Mouse (Mus musculus) lung, embryonic 16.5 days (tissue): ENCODE results near the gene Erfe. TPM values are rescaled to one million over a fixed set of nuclear protein-coding genes. Genes with fewer than 3 reads are reported as not detected.

ENCODE experiments used
- ATAC-seq: fragments of 200-750 bp; cut with Nextera tagmentation; 2 replicates; pipeline ENCODE4 v1.8.0; 2017; ENCODE audit warnings: low read depth, mild to moderate bottlenecking, moderate library complexity
- H3K27ac ChIP-seq: fragments of 300-500 bp; sonication (generic); 2 replicates; pipeline ENCODE4 v1.5.1; 2014; ENCODE audit warnings: mild to moderate bottlenecking, control low read depth, low read length
- H3K27me3 ChIP-seq: fragments of 300-500 bp; sonication (generic); 2 replicates; pipeline ENCODE4 v1.6.1; 2014; ENCODE audit warnings: low read depth, low read length, mixed read lengths; ENCODE audit not compliant: control insufficient read depth, insufficient read depth
- H3K36me3 ChIP-seq: fragments of 300-500 bp; sonication (generic); 2 replicates; pipeline ENCODE4 v1.6.1; 2014; ENCODE audit warnings: low read length; ENCODE audit not compliant: control insufficient read depth, insufficient read depth
- H3K4me1 ChIP-seq: fragments of 300-500 bp; sonication (generic); replicated peaks from 2 replicates; pipeline ENCODE4 v1.6.1; 2014; ENCODE audit warnings: low read length, mixed read lengths; ENCODE audit not compliant: control insufficient read depth, insufficient read depth
- H3K4me2 ChIP-seq: fragments of 300-500 bp; sonication (generic); 2 replicates; pipeline ENCODE4 v1.6.1; 2014; ENCODE audit warnings: low read depth, low read length, control low read depth
- H3K4me3 ChIP-seq: fragments of 300-500 bp; sonication (generic); 2 replicates; pipeline ENCODE4 v1.5.1; 2014; ENCODE audit warnings: mild to moderate bottlenecking, low read length, control low read depth
- H3K9ac ChIP-seq: fragments of 300-500 bp; sonication (generic); 2 replicates; pipeline ENCODE4 v1.6.1; 2014; ENCODE audit warnings: low read length, control low read depth
- H3K9me3 ChIP-seq: fragments of 300-500 bp; sonication (generic); 2 replicates; pipeline ENCODE4 v1.6.1; 2016; ENCODE audit warnings: low read length; ENCODE audit not compliant: control insufficient read depth
- WGBS: fragments of 180-500 bp; shearing (Covaris S2); extraction: QIAGEN DNeasy Blood & Tissue Kit; methylation state at CpG from one replicate; pipeline ENCODE4 v1.1.7; 2014; 5-methylcytosine and 5-hydroxymethylcytosine counted together
- polyA plus RNA-seq: library from polyadenylated mRNA; unstranded; fragments of >200 nt; fragmentation: Nextera tagmentation; extraction: Ambion mirVana; gene quantifications from 2 replicates; pipeline ENCODE4 v1.2.1, GENCODE M21; 2015

Erfe gene
- polyA plus RNA-seq, 1 experiment from 2014 or later, result 1.6 TPM

DNA sequence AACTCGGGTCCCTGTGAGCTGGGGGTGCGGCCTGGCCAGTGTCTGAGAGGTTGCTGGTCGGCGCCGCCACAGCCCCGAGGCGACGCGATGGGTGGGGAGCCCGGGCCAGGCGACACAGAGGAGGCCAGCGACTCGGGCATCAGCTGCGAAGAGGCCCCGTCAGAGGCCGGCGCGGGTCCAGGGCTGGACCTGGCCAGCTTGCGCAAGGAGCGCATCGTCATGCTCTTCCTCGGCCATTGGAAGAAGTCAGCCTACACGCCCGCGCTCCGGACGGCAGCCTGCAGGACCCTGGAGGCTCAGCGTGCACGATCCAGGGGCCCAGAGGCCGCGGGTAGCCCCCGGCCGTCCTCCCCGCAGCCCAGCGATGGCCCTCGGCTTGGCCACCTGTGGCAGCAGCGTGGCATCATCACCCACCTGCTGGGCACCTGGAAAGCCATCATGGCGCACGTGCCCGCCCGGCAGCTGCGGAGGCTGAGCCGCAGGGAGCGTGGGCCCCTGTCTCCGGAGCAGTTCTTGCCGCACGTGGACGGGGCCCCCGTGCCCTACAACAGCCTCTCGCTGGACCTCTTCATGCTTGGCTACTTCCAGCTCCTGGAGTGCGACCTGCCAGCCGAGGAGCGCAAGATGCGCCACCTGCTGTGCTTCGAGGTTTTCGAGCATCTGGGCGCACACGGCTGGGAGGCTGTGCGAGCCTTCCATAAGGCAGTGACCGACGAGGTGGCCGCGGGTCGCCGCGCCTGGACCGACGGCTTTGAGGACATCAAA is 21.1 kb upstream of the Erfe start:
- H3K36me3 ChIP-seq, result no peaks in the 10 kb centered on the region
- H3K4me1 ChIP-seq, result no peaks in the 10 kb centered on the region; the same call in 1 of the 2 replicates
- no peaks in the 10 kb centered on the region for H3K9me3 ChIP-seq
- H3K27me3 ChIP-seq, result peaks cover 40% of the 10 kb centered on the region
- no peak overlapping the region for H3K27ac ChIP-seq
- 3% methylated on average over 64 of the region's 68 CpGs for WGBS
- peak; percentile 21; the same call in 1 of the 2 replicates for ATAC-seq
- peak overlapping the region; percentile 31 for H3K4me3 ChIP-seq
- no peak overlapping the region for H3K9ac ChIP-seq
- H3K4me2 ChIP-seq, result peak overlapping the region; percentile 42

DNA sequence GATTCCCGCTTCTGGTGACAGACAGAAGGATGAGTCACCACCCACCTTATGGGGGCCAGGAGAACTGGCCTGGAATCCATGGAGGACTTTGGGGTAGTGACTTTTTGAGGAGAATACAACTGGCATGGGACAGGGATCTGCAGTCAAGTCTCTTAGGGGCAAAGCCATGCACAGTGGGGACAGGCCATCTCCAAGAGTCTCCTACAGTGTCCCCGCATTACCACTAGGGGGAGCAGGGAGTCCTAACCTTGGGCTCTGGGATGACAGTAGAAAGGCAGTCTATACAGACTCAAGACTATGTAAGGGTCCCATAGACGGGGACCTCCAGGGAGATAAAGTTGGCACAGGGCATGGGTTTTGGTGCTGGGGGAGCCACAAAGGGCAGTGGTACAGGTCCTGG is 19.3 kb upstream of the Erfe start:
- H3K4me3 ChIP-seq, result no peak overlapping the region

DNA sequence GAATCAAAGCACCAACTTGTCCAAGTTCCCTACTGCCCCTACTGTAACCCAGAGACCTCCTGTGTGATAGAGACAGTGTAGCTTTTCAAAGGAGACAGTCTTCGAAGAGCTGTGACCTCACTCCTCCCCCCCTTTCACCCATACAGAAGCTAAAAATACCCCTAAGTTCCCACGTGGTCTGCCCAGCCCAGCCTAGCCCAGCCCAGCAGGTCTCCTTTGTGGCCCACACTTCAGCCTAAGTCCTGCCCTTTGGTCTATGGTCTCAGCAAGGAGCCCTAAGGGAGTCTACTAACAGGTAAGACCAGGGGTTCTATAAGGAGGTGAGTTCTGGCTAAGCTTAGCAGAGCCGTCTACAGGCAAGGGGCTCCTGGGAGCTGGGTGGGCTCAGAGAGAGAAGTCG is 15.4 kb upstream of the Erfe start, which contains the start of gene Klhl30:
Gene Klhl30, plus strand, starts transcription at position 176 of the 400 bp plus-strand sequence.
- Histone ChIP-seq H3K9me3 (no peaks in the 10 kb centered on the region), H3K4me2 (no peak within 1 kb of the TSS), H3K4me1 (no peaks in the 10 kb centered on the region), H3K4me3 (no peak within 1 kb of the TSS), H3K36me3 (no peaks in the 10 kb centered on the region), H3K27me3 (peaks cover 10% of the 10 kb centered on the region), H3K9ac (no peak within 1 kb of the TSS), H3K27ac (no peak within 1 kb of the TSS)
- 49% methylated on average over 4 of the region's 4 CpGs for WGBS
- no peak for ATAC-seq

More for the DNA sequence above, 19.3 kb upstream of the Erfe start:
- Histone ChIP-seq H3K4me1 (no peaks in the 10 kb centered on the region; the same call in 1 of the 2 replicates), H3K9me3 (no peaks in the 10 kb centered on the region), H3K9ac (no peak overlapping the region), H3K36me3 (no peaks in the 10 kb centered on the region), H3K4me2 (no peak overlapping the region), H3K27me3 (peaks cover 40% of the 10 kb centered on the region), H3K27ac (no peak overlapping the region)
- 37% methylated on average over 3 of the region's 3 CpGs for WGBS
- ATAC-seq, result peak; percentile 69

DNA sequence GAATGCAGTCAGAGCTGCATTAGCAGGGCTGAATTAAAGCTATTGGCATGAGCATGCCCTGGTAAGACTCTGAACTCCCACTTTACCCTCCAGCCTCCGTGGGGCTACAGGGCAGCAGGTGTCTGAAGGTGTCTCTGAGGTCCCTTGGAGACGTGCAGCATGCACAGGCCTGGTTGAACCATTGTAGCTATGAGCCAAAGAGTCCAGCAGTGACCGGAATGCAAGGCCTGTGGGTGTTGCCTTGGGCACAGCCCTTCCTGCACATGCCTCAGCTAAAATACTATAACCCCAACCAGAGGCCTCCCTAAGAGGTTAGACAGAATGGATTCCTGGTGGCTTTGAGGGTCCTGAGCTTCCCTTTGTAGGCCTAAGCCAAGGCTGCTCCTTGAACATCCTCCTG is 15.0 kb upstream of the Erfe start:
- H3K4me3 ChIP-seq, result no peak overlapping the region
- no peak for ATAC-seq
- H3K27me3 ChIP-seq, result peaks cover 6% of the 10 kb centered on the region
- no peaks in the 10 kb centered on the region for H3K9me3 ChIP-seq
- H3K4me2 ChIP-seq, result no peak overlapping the region
- no peak overlapping the region for H3K27ac ChIP-seq
- H3K4me1 ChIP-seq, result no peaks in the 10 kb centered on the region
- H3K9ac ChIP-seq, result no peak overlapping the region
- no peaks in the 10 kb centered on the region for H3K36me3 ChIP-seq
- WGBS, result 70% methylated on average over 3 of the region's 3 CpGs

DNA sequence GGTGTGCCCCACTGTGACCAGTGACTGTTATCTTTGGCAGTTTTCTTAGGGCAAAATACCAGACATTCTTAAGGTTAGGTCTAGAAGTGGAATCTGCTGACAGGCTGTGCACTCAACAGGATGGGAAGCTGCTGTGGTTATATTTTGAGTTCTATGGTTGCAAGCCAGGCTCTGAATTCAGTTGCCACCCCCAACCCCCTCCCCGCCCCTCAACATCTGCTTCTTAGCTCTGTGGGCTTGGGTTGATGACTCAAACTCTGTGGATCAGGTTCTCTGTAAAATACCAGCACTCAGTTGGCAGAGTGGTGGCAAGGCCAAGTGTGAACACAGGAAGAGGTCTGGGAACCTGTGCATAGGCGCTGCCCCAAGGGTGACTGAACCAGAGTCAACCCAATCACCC is 14.0 kb upstream of the Erfe start:
- WGBS, result 87% methylated on average over 2 of the region's 2 CpGs
- Histone ChIP-seq H3K27me3 (no peaks in the 10 kb centered on the region), H3K4me3 (no peak overlapping the region), H3K4me2 (no peak overlapping the region), H3K9me3 (no peaks in the 10 kb centered on the region), H3K9ac (no peak overlapping the region), H3K36me3 (no peaks in the 10 kb centered on the region), H3K4me1 (no peaks in the 10 kb centered on the region), H3K27ac (no peak overlapping the region)
- no peak for ATAC-seq

DNA sequence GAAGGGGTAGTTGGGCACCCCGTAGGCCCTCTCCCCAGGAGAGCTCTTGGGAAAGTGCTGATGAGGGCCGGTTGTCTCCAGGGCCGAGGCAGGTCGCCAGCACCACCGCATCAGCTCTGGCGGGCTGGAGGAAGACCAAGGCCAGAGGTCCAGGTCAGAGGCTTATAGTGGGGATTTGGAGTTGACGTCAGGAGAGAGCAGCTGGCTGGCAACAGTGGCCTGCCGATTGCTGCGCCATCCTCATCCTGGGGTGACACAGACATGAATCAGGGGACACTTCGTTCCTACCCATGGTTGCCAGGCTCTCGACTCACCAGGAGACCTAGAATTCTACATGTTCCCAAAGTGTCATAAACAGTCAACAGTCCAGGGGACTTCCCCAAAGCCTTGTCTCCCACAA is 10.1 kb upstream of the Erfe start:
- Histone ChIP-seq H3K4me2 (no peak overlapping the region), H3K9ac (no peak overlapping the region), H3K9me3 (no peaks in the 10 kb centered on the region), H3K27me3 (no peaks in the 10 kb centered on the region), H3K27ac (no peak overlapping the region), H3K4me1 (no peaks in the 10 kb centered on the region), H3K4me3 (no peak overlapping the region), H3K36me3 (no peaks in the 10 kb centered on the region)
- 68% methylated on average over 11 of the region's 11 CpGs for WGBS
- ATAC-seq, result no peak

DNA sequence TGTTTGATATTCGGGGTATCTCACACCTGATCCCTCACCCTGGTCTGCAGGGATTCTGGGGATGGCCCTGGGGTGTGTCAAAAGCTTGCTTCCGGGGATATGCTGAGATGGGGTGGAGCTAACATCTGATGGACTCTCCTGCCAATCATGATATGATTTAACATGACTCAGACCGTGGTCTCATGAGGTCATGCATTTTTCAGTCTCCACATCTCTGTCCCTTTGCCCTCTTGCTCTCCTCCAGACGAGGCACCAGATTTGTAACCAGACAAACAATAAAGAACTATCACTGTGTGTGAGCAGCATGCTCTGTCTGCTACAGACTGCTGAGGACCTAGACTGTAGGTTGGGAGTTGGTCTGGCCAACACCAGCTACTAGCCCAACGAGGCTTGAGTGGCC is 4.1 kb upstream of the Erfe start:
- H3K4me2 ChIP-seq, result no peak overlapping the region
- ATAC-seq, result no peak
- peaks cover 4% of the 10 kb centered on the region; the same call in 1 of the 2 replicates for H3K4me1 ChIP-seq
- H3K9ac ChIP-seq, result no peak overlapping the region
- H3K27me3 ChIP-seq, result no peaks in the 10 kb centered on the region
- H3K36me3 ChIP-seq, result no peaks in the 10 kb centered on the region
- H3K4me3 ChIP-seq, result no peak overlapping the region
- no peak overlapping the region for H3K27ac ChIP-seq
- WGBS, result 64% methylated on average over 5 of the region's 5 CpGs
- no peaks in the 10 kb centered on the region for H3K9me3 ChIP-seq

DNA sequence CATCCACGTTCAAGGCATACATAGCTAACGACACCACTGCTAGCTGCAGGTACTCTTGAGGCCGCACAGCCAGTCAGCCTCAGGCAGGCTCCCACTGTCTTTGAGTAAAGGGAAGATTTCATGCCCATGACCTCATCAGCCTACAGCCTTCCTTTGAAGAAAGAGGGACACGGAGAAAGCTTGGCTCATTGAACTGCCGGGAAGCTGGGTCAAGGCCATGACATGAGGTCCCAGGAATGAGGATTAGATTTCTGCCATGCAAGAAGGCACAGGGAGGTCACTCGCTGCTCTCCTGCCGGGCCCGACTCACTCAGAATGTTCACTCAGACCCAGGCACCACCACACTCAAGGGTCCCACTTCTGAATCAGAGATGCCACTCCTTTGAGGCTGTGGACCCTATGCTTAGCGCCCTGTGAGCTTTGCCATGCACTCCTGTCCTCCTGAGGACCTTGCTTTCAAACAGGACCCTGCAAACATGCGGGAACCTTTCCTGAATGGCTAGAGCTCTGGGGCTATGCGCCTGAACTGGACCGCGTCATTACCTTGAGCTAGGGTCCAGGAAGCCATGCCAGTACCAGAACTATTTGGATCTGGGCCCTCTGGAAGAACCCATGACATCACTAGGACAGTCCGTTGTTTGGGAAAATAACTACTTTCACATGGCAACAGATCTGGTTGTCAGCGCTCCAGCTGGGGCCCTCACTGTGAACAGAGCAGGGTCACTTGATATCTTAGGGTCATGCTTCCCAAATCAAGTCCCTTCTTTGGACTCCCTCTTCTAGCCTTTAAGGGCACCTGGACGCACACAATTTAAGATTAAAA is 1.2 kb upstream of the Erfe start:
- ATAC-seq, result no peak
- H3K36me3 ChIP-seq, result 0 out of 2 replicates have a peak, but pooled peaks cover 2% of the 10 kb centered on the region
- H3K27ac ChIP-seq, result no peak overlapping the region
- no peaks in the 10 kb centered on the region for H3K9me3 ChIP-seq
- no peaks in the 10 kb centered on the region for H3K27me3 ChIP-seq
- no peak overlapping the region for H3K9ac ChIP-seq
- H3K4me1 ChIP-seq, result peaks cover 4% of the 10 kb centered on the region; the same call in 1 of the 2 replicates
- H3K4me3 ChIP-seq, result no peak overlapping the region
- H3K4me2 ChIP-seq, result no peak overlapping the region
- 93% methylated on average over 16 of the region's 16 CpGs for WGBS

DNA sequence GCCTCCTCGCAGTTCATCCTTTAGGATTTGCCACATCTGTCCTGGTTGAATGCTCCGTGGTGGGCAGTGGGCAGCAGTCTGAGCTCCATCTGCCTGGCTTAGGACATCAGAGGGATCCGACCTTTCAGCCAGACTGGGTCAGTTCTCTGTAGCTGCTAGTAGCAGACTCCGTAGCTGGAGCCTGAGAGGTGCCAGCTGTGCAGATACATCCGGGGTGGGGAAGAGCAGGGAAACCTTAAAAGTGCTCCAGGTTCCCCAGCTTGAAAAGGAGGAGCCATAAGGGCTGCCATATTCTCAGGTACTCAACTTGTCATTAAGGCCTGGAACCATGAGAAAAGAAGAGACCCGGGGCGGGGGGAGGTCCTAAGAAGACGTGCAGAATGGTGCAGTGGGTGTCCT is 415 bp upstream of the Erfe start:
- Histone ChIP-seq H3K9ac (peak overlapping the region; percentile 77), H3K4me2 (peak overlapping the region; percentile 96), H3K4me1 (peaks cover 4% of the 10 kb centered on the region; the same call in 1 of the 2 replicates), H3K9me3 (no peaks in the 10 kb centered on the region), H3K27ac (no peak overlapping the region), H3K27me3 (no peaks in the 10 kb centered on the region), H3K36me3 (peaks cover 3% of the 10 kb centered on the region; the same call in 1 of the 2 replicates), H3K4me3 (peak overlapping the region; percentile 56)
- WGBS, result 22% methylated on average over 8 of the region's 8 CpGs
- ATAC-seq, result peak; percentile 27; the same call in 1 of the 2 replicates
